Mouse (Mus musculus): ENCODE results near the gene 2700049A03Rik. TPM values are rescaled to one million over a fixed set of nuclear protein-coding genes. Genes with fewer than 3 reads are reported as not detected.
A peak's percentile ranks its signal among the peaks of the same experiment; 100 is the strongest.

2700049A03Rik gene
- polyA plus RNA-seq, 1 experiment from 2014 or later: 20.1 TPM

DNA sequence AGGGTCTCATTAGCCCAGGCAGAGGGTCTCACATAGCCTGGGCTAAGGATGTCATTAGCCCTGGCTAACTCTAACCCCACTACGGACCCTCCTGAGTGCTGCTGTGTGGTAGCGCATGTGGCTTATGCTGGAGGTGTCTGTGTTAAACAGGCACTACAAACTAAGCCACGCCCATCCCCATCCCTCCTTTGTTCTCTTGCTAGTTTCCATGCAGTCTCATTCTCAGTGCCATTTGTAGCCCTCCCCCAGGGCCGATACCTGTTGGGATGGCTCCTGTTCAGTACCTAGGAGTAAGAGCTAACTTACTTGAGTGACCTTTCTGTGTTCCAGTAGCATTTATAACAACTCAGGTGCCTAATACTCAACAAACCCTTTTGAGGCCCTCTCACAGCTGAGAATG is 100.4 kb downstream of the 2700049A03Rik start:
- H3K9ac ChIP-seq (ENCODE audit: low read length): no peak overlapping the region
- no peak for ATAC-seq (ENCODE audit: insufficient read depth, low FRiP score, low TSS enrichment)

DNA sequence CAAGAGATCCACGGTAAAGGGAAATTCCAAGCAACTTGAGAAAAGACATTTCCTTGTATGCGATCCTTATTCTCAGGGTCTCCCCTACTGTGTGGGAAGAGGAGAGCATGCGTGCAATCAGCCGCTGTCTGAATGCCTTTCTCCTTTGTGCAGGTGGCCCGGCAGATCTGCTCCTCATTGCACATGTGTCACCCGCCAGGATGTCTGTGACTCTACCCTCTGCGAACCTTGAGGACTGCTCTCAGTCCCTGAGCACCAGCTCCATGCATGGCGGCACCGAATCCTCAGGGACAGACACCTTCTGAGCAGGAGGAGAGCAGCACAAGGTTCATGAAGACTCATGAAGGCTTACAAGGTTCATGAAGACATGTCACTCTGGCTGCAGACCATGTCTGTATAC is 106.1 kb downstream of the 2700049A03Rik start:
- H3K36me3 ChIP-seq (ENCODE audit: control insufficient read depth, insufficient read depth, low read length): peaks cover 20% of the 10 kb centered on the region
- DNase-seq (ENCODE audit: low spot score): no peak
- no peak for ATAC-seq (ENCODE audit: insufficient read depth, low FRiP score, low TSS enrichment)

More for the DNA sequence above, 100.4 kb downstream of the 2700049A03Rik start:
- no peak for DNase-seq (ENCODE audit: low spot score)
- no peaks in the 10 kb centered on the region for H3K27me3 ChIP-seq (ENCODE audit: control insufficient read depth, insufficient read depth, low read length)
- no peak overlapping the region for H3K4me2 ChIP-seq (ENCODE audit: low read depth)
- H3K9me3 ChIP-seq (ENCODE audit: control insufficient read depth, low read length): peaks cover 2% of the 10 kb centered on the region
- H3K27ac ChIP-seq (ENCODE audit: low read depth, low read length): no peak overlapping the region
- peaks cover 5% of the 10 kb centered on the region for H3K36me3 ChIP-seq (ENCODE audit: control insufficient read depth, insufficient read depth, low read length)
- H3K4me3 ChIP-seq (ENCODE audit: low read depth, low read length): no peak overlapping the region
- H3K4me1 ChIP-seq (ENCODE audit: control insufficient read depth, insufficient read depth, low read length): no peaks in the 10 kb centered on the region
- WGBS: 93% methylated on average over 4 of the region's 4 CpGs

DNA sequence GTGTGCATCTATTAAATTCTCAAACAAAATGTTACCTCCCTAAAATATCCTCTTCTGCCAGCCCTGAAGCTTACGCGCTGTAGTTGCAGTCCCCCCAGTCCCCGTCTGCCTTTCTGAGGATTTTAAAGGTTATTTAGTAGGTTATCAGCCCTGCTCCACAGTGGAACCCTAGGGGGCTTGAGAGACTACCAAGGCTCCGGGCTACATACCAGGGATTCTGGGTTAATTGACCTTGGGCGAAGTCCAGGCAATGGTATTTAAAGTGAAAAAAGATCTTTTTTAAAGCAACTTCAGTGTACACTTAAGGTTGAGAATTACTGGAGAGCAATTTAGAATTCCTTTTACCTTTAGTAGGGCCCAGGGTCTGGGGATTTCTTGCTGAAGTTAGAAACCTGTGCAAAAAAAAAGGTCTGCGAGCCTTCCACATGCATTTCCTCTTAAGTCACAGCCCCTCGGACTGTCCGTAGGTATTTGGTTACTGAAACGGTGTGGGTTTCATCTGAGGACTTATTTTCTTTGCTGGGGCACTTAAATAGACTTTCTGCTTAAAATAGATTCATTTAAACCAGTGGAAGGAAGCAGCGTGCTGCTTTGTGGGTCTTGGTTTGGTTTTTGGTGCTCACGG is 108.2 kb downstream of the 2700049A03Rik start:
- 86% methylated on average over 11 of the region's 11 CpGs for WGBS
- Histone ChIP-seq H3K9ac (ENCODE audit: low read length) (no peak overlapping the region), H3K27me3 (ENCODE audit: control insufficient read depth, insufficient read depth, low read length) (no peaks in the 10 kb centered on the region), H3K27ac (ENCODE audit: low read depth, low read length) (no peak overlapping the region), H3K4me1 (ENCODE audit: control insufficient read depth, insufficient read depth, low read length) (no peaks in the 10 kb centered on the region), H3K36me3 (ENCODE audit: control insufficient read depth, insufficient read depth, low read length) (peaks cover 20% of the 10 kb centered on the region), H3K4me2 (ENCODE audit: low read depth) (no peak overlapping the region), H3K9me3 (ENCODE audit: control insufficient read depth, low read length) (peaks cover 8% of the 10 kb centered on the region), H3K4me3 (ENCODE audit: low read depth, low read length) (no peak overlapping the region)
- no peak for DNase-seq (ENCODE audit: low spot score)
- ATAC-seq (ENCODE audit: insufficient read depth, low FRiP score, low TSS enrichment): no peak

More for the DNA sequence above, 106.1 kb downstream of the 2700049A03Rik start:
- peaks cover 8% of the 10 kb centered on the region for H3K9me3 ChIP-seq (ENCODE audit: control insufficient read depth, low read length)
- H3K27ac ChIP-seq (ENCODE audit: low read depth, low read length): no peak overlapping the region
- no peak overlapping the region for H3K4me2 ChIP-seq (ENCODE audit: low read depth)
- WGBS: 82% methylated on average over 9 of the region's 9 CpGs
- no peaks in the 10 kb centered on the region for H3K4me1 ChIP-seq (ENCODE audit: control insufficient read depth, insufficient read depth, low read length)
- H3K4me3 ChIP-seq (ENCODE audit: low read depth, low read length): no peak overlapping the region
- no peak overlapping the region for H3K9ac ChIP-seq (ENCODE audit: low read length)
- no peaks in the 10 kb centered on the region for H3K27me3 ChIP-seq (ENCODE audit: control insufficient read depth, insufficient read depth, low read length)

- no peak for ATAC-seq (ENCODE audit: insufficient read depth, low FRiP score, low TSS enrichment)
- H3K4me1 ChIP-seq (ENCODE audit: control insufficient read depth, insufficient read depth, low read length): no peaks in the 10 kb centered on the region
- H3K36me3 ChIP-seq (ENCODE audit: control insufficient read depth, insufficient read depth, low read length): peaks cover 14% of the 10 kb centered on the region
- no peak overlapping the region for H3K27ac ChIP-seq (ENCODE audit: low read depth, low read length)
- H3K4me2 ChIP-seq (ENCODE audit: low read depth): no peak overlapping the region
- WGBS: 85% methylated on average over 8 of the region's 8 CpGs
- no peak overlapping the region for H3K4me3 ChIP-seq (ENCODE audit: low read depth, low read length)
- peaks cover 5% of the 10 kb centered on the region for H3K9me3 ChIP-seq (ENCODE audit: control insufficient read depth, low read length)
- no peak for DNase-seq (ENCODE audit: low spot score)
- no peak overlapping the region for H3K9ac ChIP-seq (ENCODE audit: low read length)
- H3K27me3 ChIP-seq (ENCODE audit: control insufficient read depth, insufficient read depth, low read length): no peaks in the 10 kb centered on the region
These were observed 110.5 kb downstream of the 2700049A03Rik start for GRCm38 (mm10) chr12:71247191-71247590.

- ATAC-seq (ENCODE audit: insufficient read depth, low FRiP score, low TSS enrichment): no peak
- H3K9ac ChIP-seq (ENCODE audit: low read length): no peak overlapping the region
- no peak for DNase-seq (ENCODE audit: low spot score)
- H3K36me3 ChIP-seq (ENCODE audit: control insufficient read depth, insufficient read depth, low read length): peaks cover under 1% of the 10 kb centered on the region; the same call in 1 of the 2 replicates
- no peak overlapping the region for H3K4me3 ChIP-seq (ENCODE audit: low read depth, low read length)
- no peaks in the 10 kb centered on the region for H3K9me3 ChIP-seq (ENCODE audit: control insufficient read depth, low read length)
- H3K27ac ChIP-seq (ENCODE audit: low read depth, low read length): no peak overlapping the region
- H3K27me3 ChIP-seq (ENCODE audit: control insufficient read depth, insufficient read depth, low read length): no peaks in the 10 kb centered on the region
- H3K4me2 ChIP-seq (ENCODE audit: low read depth): no peak overlapping the region
- no peaks in the 10 kb centered on the region for H3K4me1 ChIP-seq (ENCODE audit: control insufficient read depth, insufficient read depth, low read length)
- 61% methylated on average over 9 of the region's 9 CpGs for WGBS
These were observed 112.7 kb downstream of the 2700049A03Rik start for GRCm38 (mm10) chr12:71249348-71249747.

- 36% methylated on average over 11 of the region's 11 CpGs for WGBS
- no peak for DNase-seq (ENCODE audit: low spot score)
These were observed 116.0 kb downstream of the 2700049A03Rik start for GRCm38 (mm10) chr12:71252509-71253167.

DNA sequence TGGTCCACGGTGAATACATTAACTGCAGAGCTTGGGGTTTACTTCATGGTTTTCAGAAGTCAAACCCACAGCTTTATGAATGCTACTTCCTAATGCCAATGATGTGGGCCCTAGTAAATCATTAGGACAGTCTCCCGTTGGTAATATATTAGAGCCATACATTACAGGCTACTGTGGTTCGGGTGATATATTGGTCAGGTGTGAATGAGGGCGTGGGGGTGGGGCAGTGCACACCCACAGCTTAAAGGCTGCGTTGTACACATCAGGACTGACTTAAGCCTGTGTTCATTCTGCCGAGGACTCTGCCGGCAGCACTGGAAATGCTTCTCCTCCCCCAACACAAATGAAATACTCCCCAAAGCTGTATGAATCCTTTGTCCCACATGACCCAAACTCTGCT is 118.1 kb downstream of the 2700049A03Rik start:
- ATAC-seq (ENCODE audit: insufficient read depth, low FRiP score, low TSS enrichment) (no peak), DNase-seq (ENCODE audit: low spot score) (no peak)
- no peaks in the 10 kb centered on the region for H3K9me3 ChIP-seq (ENCODE audit: control insufficient read depth, low read length)
- H3K36me3 ChIP-seq (ENCODE audit: control insufficient read depth, insufficient read depth, low read length): no peaks in the 10 kb centered on the region
- no peak overlapping the region for H3K27ac ChIP-seq (ENCODE audit: low read depth, low read length)
- 62% methylated on average over 7 of the region's 7 CpGs for WGBS
- H3K4me1 ChIP-seq (ENCODE audit: control insufficient read depth, insufficient read depth, low read length): no peaks in the 10 kb centered on the region
- H3K4me3 ChIP-seq (ENCODE audit: low read depth, low read length): no peak overlapping the region
- no peak overlapping the region for H3K9ac ChIP-seq (ENCODE audit: low read length)
- no peaks in the 10 kb centered on the region for H3K27me3 ChIP-seq (ENCODE audit: control insufficient read depth, insufficient read depth, low read length)
- H3K4me2 ChIP-seq (ENCODE audit: low read depth): no peak overlapping the region

More at GRCm38 (mm10) chr12:71252509-71253167, 116.0 kb downstream of the 2700049A03Rik start:
- Histone ChIP-seq H3K27ac (ENCODE audit: low read depth, low read length) (no peak overlapping the region), H3K9ac (ENCODE audit: low read length) (no peak overlapping the region), H3K9me3 (ENCODE audit: control insufficient read depth, low read length) (no peaks in the 10 kb centered on the region), H3K4me2 (ENCODE audit: low read depth) (no peak overlapping the region), H3K4me3 (ENCODE audit: low read depth, low read length) (no peak overlapping the region), H3K27me3 (ENCODE audit: control insufficient read depth, insufficient read depth, low read length) (no peaks in the 10 kb centered on the region), H3K36me3 (ENCODE audit: control insufficient read depth, insufficient read depth, low read length) (no peaks in the 10 kb centered on the region), H3K4me1 (ENCODE audit: control insufficient read depth, insufficient read depth, low read length) (no peaks in the 10 kb centered on the region)
- ATAC-seq (ENCODE audit: insufficient read depth, low FRiP score, low TSS enrichment): no peak

- Histone ChIP-seq H3K27ac (ENCODE audit: low read depth, low read length) (0 out of 2 replicates have a peak overlapping the region, but pooled peaks have one; percentile 6), H3K9ac (ENCODE audit: low read length) (no peak overlapping the region), H3K27me3 (ENCODE audit: control insufficient read depth, insufficient read depth, low read length) (no peaks in the 10 kb centered on the region), H3K36me3 (ENCODE audit: control insufficient read depth, insufficient read depth, low read length) (no peaks in the 10 kb centered on the region), H3K4me3 (ENCODE audit: low read depth, low read length) (no peak overlapping the region), H3K4me2 (ENCODE audit: low read depth) (no peak overlapping the region), H3K4me1 (ENCODE audit: control insufficient read depth, insufficient read depth, low read length) (no peaks in the 10 kb centered on the region), H3K9me3 (ENCODE audit: control insufficient read depth, low read length) (no peaks in the 10 kb centered on the region)
- WGBS: 49% methylated on average over 18 of the region's 18 CpGs
- ATAC-seq (ENCODE audit: insufficient read depth, low FRiP score, low TSS enrichment) (no peak), DNase-seq (ENCODE audit: low spot score) (peak; percentile 43)
These were observed 121.7 kb downstream of the 2700049A03Rik start for GRCm38 (mm10) chr12:71258196-71258920.
